Mouse (Mus musculus): ENCODE measurements at regions not wholly inside any gene's neighbourhood (a gene's known extent, or its start where the extent isn't known, plus 50 kb on each side); places are given as distances from the start of the nearest gene placed in this dataset.

- TF ChIP-seq MAFK (IDR thresholded peaks at IDR 0.05; ENCODE audit: insufficient read depth, low read depth, low read length) (no peak), ZC3H11A (IDR thresholded peaks at IDR 0.05; ENCODE audit: borderline replicate concordance, low read depth, low read length) (no peak), CHD2 (IDR thresholded peaks at IDR 0.05; ENCODE audit: low read depth, low read length) (no peak)
Measured at GRCm38 (mm10) chr16:12435697-12436221, 451.8 kb downstream of the Shisa9 start.
